Mouse (Mus musculus) liver, postnatal 0 days (tissue): ENCODE measurements around the gene Ppp1r21.

Source experiments
- CTCF ChIP-seq: sonication (generic); IDR thresholded peaks from 2 replicates; pipeline ENCODE4 v1.5.1; 2016; ENCODE audit warnings: antibody characterized with exemption, low read depth
- EP300 ChIP-seq: IDR thresholded peaks from 2 replicates; pipeline ENCODE4 v1.6.1; 2016; ENCODE audit warnings: antibody characterized with exemption, low read depth, mild to moderate bottlenecking

- no peak for TF ChIP-seq CTCF
- no peak for TF ChIP-seq EP300
These were observed 81.1 kb downstream of the Ppp1r21 start for GRCm38 (mm10) chr17:88611057-88611456.
